Mouse (Mus musculus): ENCODE data around the gene Nle1.

DNA sequence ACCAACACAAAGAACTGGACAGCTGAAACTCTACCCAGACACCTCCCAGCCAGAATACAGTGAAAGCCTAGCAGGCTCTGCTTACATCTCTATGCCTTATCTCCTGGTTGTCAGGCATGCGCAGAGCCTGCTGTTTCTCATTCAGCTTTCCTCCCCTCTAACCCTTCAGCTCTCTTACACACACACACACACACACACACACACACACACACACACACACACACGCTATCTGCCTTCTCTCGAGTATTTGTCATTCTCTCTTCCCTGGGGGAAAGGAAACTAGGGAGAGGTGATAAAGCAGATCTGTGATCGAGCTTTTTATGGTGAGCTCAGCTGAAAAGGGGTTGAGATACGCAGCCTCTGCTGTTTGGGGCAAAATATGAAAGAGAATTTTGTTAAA, 33.3 kb downstream of the Nle1 start:
- no peak for TF ChIP-seq CTCF (IDR thresholded peaks at IDR 0.05; ENCODE audit: insufficient read depth, low read depth, low read length)
- no peak for TF ChIP-seq POLR2A (IDR thresholded peaks at IDR 0.05; ENCODE audit: insufficient read depth, low read depth, low read length)

Data from olfactory bulb, adult 2 months (tissue).